Mouse (Mus musculus) layer of hippocampus, adult 2 months (tissue): ENCODE results near the gene Zfp322a. TPM values are rescaled to one million over a fixed set of nuclear protein-coding genes. Genes with fewer than 3 reads are reported as not detected.
"Not testable (repeated sequence)": the region's sequence is repeated elsewhere in the genome, so short reads cannot be mapped to it uniquely, and the experiment has no call there.

ENCODE experiments used
- DNase-seq, 2 experiments: peaks; one replicate each; pipeline ENCODE4 v3.0.0; 2022; ENCODE audit warnings: low spot score in 2 of 2
- H3K27ac ChIP-seq: fragments of 200-600 bp; 2 replicates; pipeline ENCODE4 v1.8.1; 2022
- H3K4me3 ChIP-seq: fragments of 200-600 bp; 2 replicates; pipeline ENCODE4 v1.8.1; 2022; ENCODE audit warnings: mild to moderate bottlenecking
- CTCF ChIP-seq: fragments of 200-600 bp; conservative IDR thresholded peaks from 2 replicates; pipeline ENCODE4 v1.8.1; 2022; ENCODE audit warnings: antibody characterized with exemption, mild to moderate bottlenecking, moderate library complexity
- long read RNA-seq, 2 experiments: library from polyadenylated mRNA; stranded (forward); transcript quantifications; one replicate each; pipeline ENCODE4 v2.0.0; 2021; ENCODE audit warnings: borderline mapping rate in 2 of 2
- total RNA-seq, 2 experiments: library from RNA; stranded (reverse); gene quantifications; 2 replicates each; pipeline ENCODE4 v1.2.3; 2021

Zfp322a gene
- 10 to 100 TPM; 28.7 to 33.6 TPM for total RNA-seq
- long read RNA-seq, experiment 1, full-length matches to known transcripts, result 15 of 22 reads
- long read RNA-seq, experiment 1, partial matches to known transcripts, result 0 of 22 reads
- long read RNA-seq, experiment 1, other reads (novel, unspliced or antisense), result 7 of 22 reads
- long read RNA-seq, experiment 2, full-length matches to known transcripts, result 28 of 30 reads
- long read RNA-seq, experiment 2, partial matches to known transcripts, result 0 of 30 reads
- long read RNA-seq, experiment 2, other reads (novel, unspliced or antisense), result 2 of 30 reads

- peak; percentile 98 for DNase-seq
- H3K27ac ChIP-seq, result peak within 1 kb of the TSS; percentile 90
- no peak for TF ChIP-seq CTCF
- peak within 1 kb of the TSS; percentile 80 for H3K4me3 ChIP-seq
These were observed at the start of gene Zfp322a for GRCm38 (mm10) chr13:23368583-23369420. TSS of gene Zfp322a (minus strand) at chr13:23369208.

- H3K27ac ChIP-seq, result peak overlapping the region; percentile 15; the same call in 1 of the 2 replicates
- no peak for TF ChIP-seq CTCF
- DNase-seq, result peak; percentile 74 to 85
- peak overlapping the region; percentile 62 for H3K4me3 ChIP-seq
These were observed 43.9 kb upstream of the Zfp322a start for GRCm38 (mm10) chr13:23412630-23413521.

- Histone ChIP-seq H3K4me3 (peak overlapping the region; percentile 62), H3K27ac (peak overlapping the region; percentile 15; the same call in 1 of the 2 replicates)
- no peak for TF ChIP-seq CTCF
- DNase-seq, result peak in 1 of 2 experiments; percentile 42
These were observed 43.2 kb upstream of the Zfp322a start for GRCm38 (mm10) chr13:23412211-23412629.

GRCm38 (mm10) chr13:23411311-23412210, 42.6 kb upstream of the Zfp322a start:
- H3K27ac ChIP-seq, result no peak overlapping the region
- peak overlapping the region; percentile 62 for H3K4me3 ChIP-seq
- peak in 1 of 2 experiments; percentile 57 for DNase-seq
- TF ChIP-seq CTCF, result peak; percentile 41; the same call in 1 of the 2 replicates

GRCm38 (mm10) chr13:23410632-23411031, 41.6 kb upstream of the Zfp322a start:
- Histone ChIP-seq H3K27ac (no peak overlapping the region), H3K4me3 (no peak overlapping the region)
- no peak for DNase-seq
- no peak for TF ChIP-seq CTCF

- DNase-seq, result no peak
- no peak for TF ChIP-seq CTCF
- Histone ChIP-seq H3K4me3 (no peak overlapping the region), H3K27ac (no peak overlapping the region)
These were observed 33.6 kb upstream of the Zfp322a start for GRCm38 (mm10) chr13:23402626-23403025.

GRCm38 (mm10) chr13:23401683-23402527, 32.9 kb upstream of the Zfp322a start:
- DNase-seq, result peak; percentile 80 to 87
- peak; percentile 96 for TF ChIP-seq CTCF
- Histone ChIP-seq H3K27ac (peak overlapping the region; percentile 15; the same call in 1 of the 2 replicates), H3K4me3 (peak overlapping the region; percentile 55)

- Histone ChIP-seq H3K27ac (no peak overlapping the region), H3K4me3 (peak overlapping the region; percentile 55)
- TF ChIP-seq CTCF, result no peak
- peak in 1 of 2 experiments; percentile 40 for DNase-seq
These were observed 32.0 kb upstream of the Zfp322a start for GRCm38 (mm10) chr13:23400771-23401682.

- peak overlapping the region; percentile 44 for H3K4me3 ChIP-seq
- DNase-seq, H3K27ac ChIP-seq: not testable (repeated sequence)
These were observed 27.9 kb upstream of the Zfp322a start for GRCm38 (mm10) chr13:23396913-23397312.

- no peak for DNase-seq
- Histone ChIP-seq H3K27ac (no peak overlapping the region), H3K4me3 (peak overlapping the region; percentile 44)
- no peak for TF ChIP-seq CTCF
These were observed 27.3 kb upstream of the Zfp322a start for GRCm38 (mm10) chr13:23396246-23396703.
